Mouse (Mus musculus) heart, postnatal 0 days (tissue): ENCODE data around the gene Olfr522. TPM values are rescaled to one million over a fixed set of nuclear protein-coding genes. Genes with fewer than 3 reads are reported as not detected.

Experiments
- ATAC-seq: fragments of 200-750 bp; cut with Nextera tagmentation; 2 replicates; pipeline ENCODE4 v1.8.0; 2017; ENCODE audit warnings: low read depth, moderate number of reproducible peaks, moderate library complexity; ENCODE audit not compliant: insufficient read depth
- DNase-seq: peaks from one replicate; pipeline ENCODE4 v3.0.0-alpha.2; 2016; ENCODE audit warnings: low spot score
- H3K27ac ChIP-seq: fragments of 300-500 bp; sonication (generic); 2 replicates; pipeline ENCODE4 v1.5.1; 2014; ENCODE audit warnings: low read depth, mild to moderate bottlenecking
- H3K27me3 ChIP-seq: fragments of 300-500 bp; sonication (generic); 2 replicates; pipeline ENCODE4 v1.6.1; 2014; ENCODE audit warnings: low read length, mixed read lengths; ENCODE audit not compliant: control insufficient read depth, insufficient read depth
- H3K36me3 ChIP-seq: fragments of 300-500 bp; sonication (generic); replicated peaks from 2 replicates; pipeline ENCODE4 v1.6.1; 2014; ENCODE audit warnings: low read length, mixed read lengths; ENCODE audit not compliant: control insufficient read depth, insufficient read depth
- H3K4me1 ChIP-seq: fragments of 300-500 bp; sonication (generic); 2 replicates; pipeline ENCODE4 v1.6.1; 2014; ENCODE audit warnings: antibody characterized with exemption; ENCODE audit not compliant: control insufficient read depth, insufficient read depth
- H3K4me2 ChIP-seq: fragments of 300-500 bp; sonication (generic); 2 replicates; pipeline ENCODE4 v1.6.1; 2014; ENCODE audit warnings: low read depth, mild to moderate bottlenecking, low read length, moderate library complexity
- H3K4me3 ChIP-seq: fragments of 300-500 bp; sonication (generic); 2 replicates; pipeline ENCODE4 v1.5.1; 2014; ENCODE audit warnings: low read depth, low read length
- H3K9ac ChIP-seq: fragments of 300-500 bp; sonication (generic); replicated peaks from 2 replicates; pipeline ENCODE4 v1.6.1; 2014; ENCODE audit warnings: low read depth, low read length, mixed read lengths
- H3K9me3 ChIP-seq: fragments of 300-500 bp; sonication (generic); replicated peaks from 2 replicates; pipeline ENCODE4 v1.6.1; 2016; ENCODE audit warnings: low read length; ENCODE audit not compliant: control insufficient read depth
- CTCF ChIP-seq: IDR thresholded peaks from 2 replicates; pipeline ENCODE4 v1.5.1; 2016; ENCODE audit warnings: antibody characterized with exemption, control low read depth, low read depth
- EP300 ChIP-seq: IDR thresholded peaks from 2 replicates; pipeline ENCODE4 v1.6.1; 2016; ENCODE audit warnings: antibody characterized with exemption, low read depth
- WGBS: fragments of 180-500 bp; shearing (Covaris S2); extraction: QIAGEN DNeasy Blood & Tissue Kit; methylation state at CpG from one replicate; pipeline ENCODE4 v1.1.7; 2014; 5-methylcytosine and 5-hydroxymethylcytosine counted together
- polyA plus RNA-seq: library from polyadenylated mRNA; unstranded; fragments of >200 nt; fragmentation: Nextera tagmentation; extraction: Ambion mirVana; gene quantifications from 2 replicates; pipeline ENCODE4 v1.2.1, GENCODE M21; 2015
- total RNA-seq: library from RNA; depleted of rRNA; stranded (reverse); fragments of >200 nt; gene quantifications from 2 replicates; pipeline ENCODE4 v1.2.3, GENCODE M21; 2014; ENCODE audit warnings: low replicate concordance

The Olfr522 gene
- total and polyA plus RNA-seq, 2 experiments from 2014 or later: not detected

DNA sequence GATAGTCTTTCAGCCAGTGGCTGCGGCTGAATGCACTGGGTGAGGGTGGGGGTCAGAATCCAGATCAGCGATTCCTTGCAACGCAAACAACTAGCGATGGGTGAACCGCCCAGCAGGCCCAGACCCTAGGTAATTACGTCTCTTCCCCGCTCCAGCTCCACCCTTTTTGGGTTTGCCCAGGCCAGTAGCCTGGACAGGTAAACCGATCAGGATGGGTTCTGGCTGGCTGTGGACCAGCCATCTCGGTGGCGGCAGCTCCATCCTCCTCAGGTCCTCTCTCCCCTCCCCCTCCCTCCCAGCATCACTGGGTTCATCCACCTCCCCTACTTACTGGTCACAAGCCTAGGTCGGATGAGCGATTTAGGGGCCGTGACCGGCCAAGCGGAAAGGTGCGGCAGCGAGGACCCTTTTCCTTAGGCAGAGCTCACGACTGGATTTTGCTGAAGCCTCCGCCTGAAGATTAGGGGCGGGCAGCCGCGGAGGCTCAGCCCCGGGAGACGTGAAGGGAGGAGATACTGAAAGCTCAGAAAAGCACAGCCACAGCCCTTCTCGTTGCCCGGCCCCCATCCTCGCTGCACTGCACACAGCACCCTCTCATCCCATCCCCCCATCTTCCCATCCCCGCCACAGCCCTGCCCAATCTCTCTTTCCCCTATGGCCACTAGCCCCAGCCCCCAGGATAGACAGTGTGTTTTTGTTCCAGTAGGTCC lies 10.2 kb downstream of the Olfr522 start, which contains the start of gene Sprn:
Gene Sprn (minus strand): TSS at position 660 of the 710 bp plus-strand sequence.
- Histone ChIP-seq H3K27me3 (peaks cover 33% of the 10 kb centered on the region), H3K4me1 (no peaks in the 10 kb centered on the region), H3K36me3 (no peaks in the 10 kb centered on the region), H3K4me3 (peak within 1 kb of the TSS; percentile 24), H3K9me3 (no peaks in the 10 kb centered on the region), H3K4me2 (peak within 1 kb of the TSS; percentile 24), H3K9ac (no peak within 1 kb of the TSS), H3K27ac (no peak within 1 kb of the TSS)
- WGBS: 6% methylated on average over 28 of the region's 28 CpGs
- no peak for DNase-seq
- TF ChIP-seq CTCF (no peak), EP300 (no peak)
- no peak for ATAC-seq

DNA sequence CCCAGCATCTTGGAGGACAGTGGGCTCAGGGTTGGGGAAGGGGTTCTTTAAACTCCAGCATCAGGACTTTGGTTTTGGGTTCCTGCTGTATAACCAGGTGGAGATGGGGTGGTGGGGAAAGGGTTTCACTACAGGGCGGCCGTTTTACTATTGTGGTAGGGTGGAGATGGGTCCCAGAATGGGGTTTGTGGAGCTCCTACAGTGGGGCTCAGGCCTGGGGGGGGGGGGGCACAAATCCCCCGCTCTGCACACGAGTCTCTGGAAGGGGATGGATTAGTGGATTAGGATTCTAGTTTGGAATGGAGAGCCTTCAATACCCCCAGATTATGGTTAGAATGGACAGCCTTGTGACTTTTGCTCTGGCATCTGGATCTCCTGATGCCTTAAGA lies 10.7 kb downstream of the Olfr522 start:
- TF ChIP-seq CTCF (no peak), EP300 (no peak)
- Histone ChIP-seq H3K27ac (no peak overlapping the region), H3K4me1 (no peaks in the 10 kb centered on the region), H3K9ac (no peak overlapping the region), H3K4me3 (0 out of 2 replicates have a peak overlapping the region, but pooled peaks have one; percentile 24), H3K36me3 (no peaks in the 10 kb centered on the region), H3K27me3 (peaks cover 30% of the 10 kb centered on the region), H3K4me2 (no peak overlapping the region), H3K9me3 (no peaks in the 10 kb centered on the region)
- no peak for DNase-seq
- no peak for ATAC-seq
- 13% methylated on average over 4 of the region's 4 CpGs for WGBS

- Histone ChIP-seq H3K4me1 (no peaks in the 10 kb centered on the region), H3K4me3 (peak overlapping the region; percentile 6; the same call in 1 of the 2 replicates), H3K9ac (no peak overlapping the region; the same call in 1 of the 2 replicates), H3K27me3 (peaks cover 30% of the 10 kb centered on the region), H3K27ac (no peak overlapping the region), H3K4me2 (peak overlapping the region; percentile 40), H3K36me3 (no peaks in the 10 kb centered on the region), H3K9me3 (no peaks in the 10 kb centered on the region)
- DNase-seq: no peak
- TF ChIP-seq CTCF (no peak), EP300 (no peak)
- 3% methylated on average over 27 of the region's 28 CpGs for WGBS
- ATAC-seq: no peak
Observed at GRCm38 (mm10) chr7:140153383-140153782, 11.2 kb downstream of the Olfr522 start.

DNA sequence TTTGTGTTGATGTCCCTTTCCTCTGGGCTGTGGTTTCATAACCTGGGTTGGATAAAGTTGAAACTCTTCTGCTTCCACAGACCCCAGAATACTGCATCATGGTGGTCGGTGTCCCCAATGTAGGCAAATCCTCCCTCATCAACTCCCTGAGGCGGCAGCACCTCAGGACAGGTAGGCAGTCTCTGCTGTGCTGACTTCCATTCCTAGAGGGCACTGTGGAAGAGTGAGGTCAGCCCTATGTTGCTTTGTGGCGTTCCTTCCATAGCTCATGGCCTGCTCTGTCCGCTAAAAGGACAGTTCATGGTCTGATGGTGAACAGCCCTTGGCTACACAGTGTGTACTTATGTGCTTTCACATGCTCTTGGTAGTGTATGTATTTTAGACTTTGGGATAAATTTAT lies 20.0 kb downstream of the Olfr522 start:
- H3K9ac ChIP-seq: no peak overlapping the region
- H3K9me3 ChIP-seq: no peaks in the 10 kb centered on the region
- ATAC-seq (no peak), DNase-seq (no peak)
- no peak overlapping the region for H3K4me3 ChIP-seq
- H3K27me3 ChIP-seq: no peaks in the 10 kb centered on the region
- 84% methylated on average over 4 of the region's 4 CpGs for WGBS
- H3K27ac ChIP-seq: no peak overlapping the region
- H3K4me2 ChIP-seq: no peak overlapping the region
- H3K36me3 ChIP-seq: peaks cover 8% of the 10 kb centered on the region
- no peak for TF ChIP-seq CTCF
- TF ChIP-seq EP300: no peak
- no peaks in the 10 kb centered on the region for H3K4me1 ChIP-seq

- no peak for TF ChIP-seq EP300
- peak; percentile 81 for TF ChIP-seq CTCF
- peaks cover 7% of the 10 kb centered on the region for H3K4me1 ChIP-seq
- H3K27ac ChIP-seq: no peak overlapping the region
- no peak overlapping the region for H3K4me2 ChIP-seq
- 6% methylated on average over 14 of the region's 14 CpGs for WGBS
- no peaks in the 10 kb centered on the region for H3K27me3 ChIP-seq
- DNase-seq: peak; percentile 68
- no peak overlapping the region for H3K9ac ChIP-seq
- H3K9me3 ChIP-seq: no peaks in the 10 kb centered on the region
- no peaks in the 10 kb centered on the region; the same call in 1 of the 2 replicates for H3K36me3 ChIP-seq
- ATAC-seq: no peak
- H3K4me3 ChIP-seq: no peak overlapping the region
Observed at GRCm38 (mm10) chr7:140141350-140141749, 23.2 kb downstream of the Olfr522 start.

DNA sequence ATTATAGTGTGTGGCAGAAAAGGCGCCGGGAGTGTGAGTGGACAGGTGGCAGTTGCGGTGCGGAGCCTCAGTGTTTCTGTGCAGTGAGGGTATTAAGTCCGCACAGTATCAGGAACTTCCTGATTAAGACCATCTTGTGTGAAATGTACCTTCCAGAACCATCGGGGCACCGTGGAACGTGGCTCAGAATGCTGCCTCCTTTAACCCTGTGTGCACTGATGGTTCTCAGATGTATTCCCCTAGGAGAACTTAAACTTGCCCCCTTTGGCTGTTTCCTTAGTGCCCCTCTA lies 26.6 kb downstream of the Olfr522 start:
- 0% methylated on average over 8 of the region's 8 CpGs for WGBS
- no peak for DNase-seq

More for the DNA sequence above, 26.6 kb downstream of the Olfr522 start:
- peak overlapping the region; percentile 72 for H3K9ac ChIP-seq
- TF ChIP-seq CTCF (no peak), EP300 (no peak)
- H3K36me3 ChIP-seq: no peaks in the 10 kb centered on the region
- ATAC-seq: 0 out of 2 replicates have a peak, but pooled peaks have one; percentile 2
- peak overlapping the region; percentile 95 for H3K4me2 ChIP-seq
- no peaks in the 10 kb centered on the region for H3K27me3 ChIP-seq
- H3K4me1 ChIP-seq: peaks cover 7% of the 10 kb centered on the region
- H3K9me3 ChIP-seq: no peaks in the 10 kb centered on the region
- peak overlapping the region; percentile 84 for H3K27ac ChIP-seq
- H3K4me3 ChIP-seq: peak overlapping the region; percentile 83
